Mouse (Mus musculus) limb, embryonic 13.5 days (tissue): ENCODE data around the gene Fam166a. TPM values are rescaled to one million over a fixed set of nuclear protein-coding genes. Genes with fewer than 3 reads are reported as not detected.

Experiments used
- ATAC-seq: fragments of 200-750 bp; cut with Nextera tagmentation; 2 replicates; pipeline ENCODE4 v1.8.0; 2017; ENCODE audit warnings: low read depth, moderate number of reproducible peaks, moderate TSS enrichment; ENCODE audit not compliant: low FRiP score
- H3K27ac ChIP-seq: fragments of 300-500 bp; sonication (generic); 2 replicates; pipeline ENCODE4 v1.5.1; 2015; ENCODE audit warnings: inconsistent platforms, mild to moderate bottlenecking, moderate library complexity
- H3K27me3 ChIP-seq: fragments of 300-500 bp; sonication (generic); 2 replicates; pipeline ENCODE4 v1.6.1; 2015; ENCODE audit warnings: mild to moderate bottlenecking, inconsistent platforms
- H3K36me3 ChIP-seq: fragments of 300-500 bp; sonication (generic); 2 replicates; pipeline ENCODE4 v1.6.1; 2015; ENCODE audit warnings: inconsistent platforms, mild to moderate bottlenecking, moderate library complexity
- H3K4me1 ChIP-seq: fragments of 300-500 bp; sonication (generic); 2 replicates; pipeline ENCODE4 v1.6.1; 2015; ENCODE audit warnings: inconsistent platforms
- H3K4me2 ChIP-seq: fragments of 300-500 bp; sonication (generic); replicated peaks from 2 replicates; pipeline ENCODE4 v1.6.1; 2015; ENCODE audit warnings: inconsistent platforms, mild to moderate bottlenecking, moderate library complexity
- H3K4me3 ChIP-seq: fragments of 300-500 bp; sonication (generic); 2 replicates; pipeline ENCODE4 v1.5.1; 2015; ENCODE audit warnings: moderate library complexity, mild to moderate bottlenecking, inconsistent platforms
- H3K9ac ChIP-seq: fragments of 300-500 bp; sonication (generic); 2 replicates; pipeline ENCODE4 v1.6.1; 2015; ENCODE audit warnings: mild to moderate bottlenecking, inconsistent platforms
- H3K9me3 ChIP-seq: fragments of 300-500 bp; sonication (generic); 2 replicates; pipeline ENCODE4 v1.6.1; 2016; ENCODE audit warnings: inconsistent platforms
- WGBS: fragments of 180-500 bp; shearing (Covaris S2); methylation state at CpG from one replicate; pipeline ENCODE4 v1.1.7; 2015; 5-methylcytosine and 5-hydroxymethylcytosine counted together
- polyA plus RNA-seq: library from polyadenylated mRNA; unstranded; fragments of >200 nt; fragmentation: Nextera tagmentation; extraction: Ambion mirVana; gene quantifications from 2 replicates; pipeline ENCODE4 v1.2.1, GENCODE M21; 2015

The Fam166a gene
- polyA plus RNA-seq, 1 experiment from 2014 or later, result not detected

- H3K9ac ChIP-seq, result peak overlapping the region; percentile 90
- H3K4me2 ChIP-seq, result peak overlapping the region; percentile 94
- peak overlapping the region; percentile 71 for H3K4me3 ChIP-seq
- H3K36me3 ChIP-seq, result peaks cover 38% of the 10 kb centered on the region
- peak overlapping the region; percentile 90 for H3K27ac ChIP-seq
- H3K27me3 ChIP-seq, result peaks cover 3% of the 10 kb centered on the region; the same call in 1 of the 2 replicates
- WGBS, result under 1% methylated on average over 24 of the region's 24 CpGs
- H3K9me3 ChIP-seq, result no peaks in the 10 kb centered on the region
- peak; percentile 6; the same call in 1 of the 2 replicates for ATAC-seq
- H3K4me1 ChIP-seq, result peaks cover 15% of the 10 kb centered on the region
These were observed 7.9 kb upstream of the Fam166a start for GRCm38 (mm10) chr2:25210686-25211085.

- H3K4me3 ChIP-seq, result peak within 1 kb of the TSS; percentile 71
- peak within 1 kb of the TSS; percentile 90 for H3K9ac ChIP-seq
- peaks cover 15% of the 10 kb centered on the region for H3K4me1 ChIP-seq
- H3K27me3 ChIP-seq, result peaks cover 3% of the 10 kb centered on the region; the same call in 1 of the 2 replicates
- peak within 1 kb of the TSS; percentile 90 for H3K27ac ChIP-seq
- H3K4me2 ChIP-seq, result peak within 1 kb of the TSS; percentile 94
- H3K9me3 ChIP-seq, result no peaks in the 10 kb centered on the region
- H3K36me3 ChIP-seq, result peaks cover 33% of the 10 kb centered on the region
- peak; percentile 94 for ATAC-seq
- under 1% methylated on average over 44 of the region's 44 CpGs for WGBS
These were observed 7.3 kb upstream of the Fam166a start, which contains the start of gene Nelfb for GRCm38 (mm10) chr2:25211121-25211670. Gene Nelfb, minus strand, starts transcription at chr2:25211489.

GRCm38 (mm10) chr2:25213266-25213865 lies 5.2 kb upstream of the Fam166a start:
- Histone ChIP-seq H3K9ac (no peak overlapping the region), H3K9me3 (no peaks in the 10 kb centered on the region), H3K4me1 (peaks cover 15% of the 10 kb centered on the region), H3K4me2 (no peak overlapping the region), H3K36me3 (peaks cover 11% of the 10 kb centered on the region), H3K27ac (no peak overlapping the region), H3K27me3 (peaks cover 3% of the 10 kb centered on the region; the same call in 1 of the 2 replicates), H3K4me3 (no peak overlapping the region)
- 63% methylated on average over 23 of the region's 23 CpGs for WGBS
- no peak for ATAC-seq

GRCm38 (mm10) chr2:25214444-25214843 lies 4.1 kb upstream of the Fam166a start, which contains the start of gene Stpg3:
Gene Stpg3, minus strand, starts transcription at chr2:25214637.
- H3K36me3 ChIP-seq, result peaks cover 4% of the 10 kb centered on the region; the same call in 1 of the 2 replicates
- ATAC-seq, result no peak
- H3K9me3 ChIP-seq, result no peaks in the 10 kb centered on the region
- H3K27ac ChIP-seq, result no peak within 1 kb of the TSS
- 74% methylated on average over 3 of the region's 3 CpGs for WGBS
- H3K9ac ChIP-seq, result no peak within 1 kb of the TSS
- H3K4me3 ChIP-seq, result no peak within 1 kb of the TSS
- H3K4me1 ChIP-seq, result peaks cover 15% of the 10 kb centered on the region
- peaks cover 6% of the 10 kb centered on the region; the same call in 1 of the 2 replicates for H3K27me3 ChIP-seq
- no peak within 1 kb of the TSS for H3K4me2 ChIP-seq

GRCm38 (mm10) chr2:25217666-25218065 lies 879 bp upstream of the Fam166a start:
- H3K36me3 ChIP-seq, result peaks cover 10% of the 10 kb centered on the region
- H3K4me2 ChIP-seq, result no peak overlapping the region
- no peak for ATAC-seq
- 59% methylated on average over 2 of the region's 2 CpGs for WGBS
- H3K27ac ChIP-seq, result no peak overlapping the region
- H3K27me3 ChIP-seq, result peaks cover 5% of the 10 kb centered on the region; the same call in 1 of the 2 replicates
- H3K4me1 ChIP-seq, result no peaks in the 10 kb centered on the region
- H3K4me3 ChIP-seq, result no peak overlapping the region
- no peaks in the 10 kb centered on the region for H3K9me3 ChIP-seq
- no peak overlapping the region for H3K9ac ChIP-seq

GRCm38 (mm10) chr2:25221331-25221772 lies 2.8 kb downstream of the Fam166a start:
- Histone ChIP-seq H3K27ac (no peak overlapping the region), H3K4me3 (no peak overlapping the region), H3K4me2 (no peak overlapping the region), H3K4me1 (peaks cover 14% of the 10 kb centered on the region), H3K9ac (no peak overlapping the region), H3K36me3 (peaks cover 13% of the 10 kb centered on the region), H3K9me3 (no peaks in the 10 kb centered on the region), H3K27me3 (peaks cover 3% of the 10 kb centered on the region; the same call in 1 of the 2 replicates)
- ATAC-seq, result no peak
- 70% methylated on average over 5 of the region's 5 CpGs for WGBS

- WGBS, result 2% methylated on average over 49 of the region's 53 CpGs
- Histone ChIP-seq H3K9me3 (no peaks in the 10 kb centered on the region), H3K27me3 (peaks cover under 1% of the 10 kb centered on the region; the same call in 1 of the 2 replicates), H3K27ac (peak overlapping the region; percentile 90), H3K36me3 (peaks cover 13% of the 10 kb centered on the region), H3K4me2 (peak overlapping the region; percentile 96), H3K4me1 (peaks cover 16% of the 10 kb centered on the region), H3K4me3 (peak overlapping the region; percentile 91), H3K9ac (peak overlapping the region; percentile 89)
- ATAC-seq, result peak; percentile 6
These were observed 5.3 kb downstream of the Fam166a start for GRCm38 (mm10) chr2:25223681-25224491.

GRCm38 (mm10) chr2:25224492-25224765 lies 5.9 kb downstream of the Fam166a start, which contains the start of gene Tubb4b:
Gene Tubb4b, minus strand, starts transcription at chr2:25224702.
- WGBS, result 0% methylated on average over 17 of the region's 17 CpGs

GRCm38 (mm10) chr2:25224766-25225752 lies 6.5 kb downstream of the Fam166a start:
- peak; percentile 98 for ATAC-seq
- peaks cover 13% of the 10 kb centered on the region for H3K36me3 ChIP-seq
- no peaks in the 10 kb centered on the region for H3K27me3 ChIP-seq
- H3K4me2 ChIP-seq, result peak overlapping the region; percentile 64
- H3K27ac ChIP-seq, result peak overlapping the region; percentile 97
- no peaks in the 10 kb centered on the region for H3K9me3 ChIP-seq
- H3K9ac ChIP-seq, result peak overlapping the region; percentile 68
- H3K4me1 ChIP-seq, result peaks cover 18% of the 10 kb centered on the region
- 3% methylated on average over 41 of the region's 41 CpGs for WGBS
- H3K4me3 ChIP-seq, result peak overlapping the region; percentile 91

More at GRCm38 (mm10) chr2:25224492-25224765, 5.9 kb downstream of the Fam166a start, which contains the start of gene Tubb4b:
- H3K4me1 ChIP-seq, result peaks cover 18% of the 10 kb centered on the region
- H3K27me3 ChIP-seq, result no peaks in the 10 kb centered on the region
- peak within 1 kb of the TSS; percentile 91 for H3K4me3 ChIP-seq
- H3K27ac ChIP-seq, result peak within 1 kb of the TSS; percentile 97
- H3K4me2 ChIP-seq, result peak within 1 kb of the TSS; percentile 96
- peak within 1 kb of the TSS; percentile 89 for H3K9ac ChIP-seq
- no peak for ATAC-seq
- no peaks in the 10 kb centered on the region for H3K9me3 ChIP-seq
- peaks cover 13% of the 10 kb centered on the region for H3K36me3 ChIP-seq

- ATAC-seq, result no peak
- Histone ChIP-seq H3K9ac (peak overlapping the region; percentile 68; the same call in 1 of the 2 replicates), H3K9me3 (no peaks in the 10 kb centered on the region), H3K4me1 (peaks cover 18% of the 10 kb centered on the region), H3K4me3 (peak overlapping the region; percentile 49), H3K36me3 (peaks cover 13% of the 10 kb centered on the region), H3K27me3 (peaks cover 3% of the 10 kb centered on the region; the same call in 1 of the 2 replicates), H3K27ac (peak overlapping the region; percentile 97), H3K4me2 (peak overlapping the region; percentile 64)
- 73% methylated on average over 8 of the region's 8 CpGs for WGBS
These were observed 7.3 kb downstream of the Fam166a start for GRCm38 (mm10) chr2:25225811-25226379.

GRCm38 (mm10) chr2:25226864-25227263 lies 8.3 kb downstream of the Fam166a start:
- Histone ChIP-seq H3K9me3 (no peaks in the 10 kb centered on the region), H3K4me2 (no peak overlapping the region), H3K4me3 (no peak overlapping the region), H3K36me3 (peaks cover 8% of the 10 kb centered on the region), H3K27me3 (peaks cover 12% of the 10 kb centered on the region; the same call in 1 of the 2 replicates), H3K9ac (no peak overlapping the region), H3K4me1 (peaks cover 18% of the 10 kb centered on the region), H3K27ac (no peak overlapping the region)
- ATAC-seq, result no peak
- WGBS, result 74% methylated on average over 5 of the region's 5 CpGs
